Comparison of ENCODE assay signal across 12 mouse cellular contexts in the genomic region with DNA sequence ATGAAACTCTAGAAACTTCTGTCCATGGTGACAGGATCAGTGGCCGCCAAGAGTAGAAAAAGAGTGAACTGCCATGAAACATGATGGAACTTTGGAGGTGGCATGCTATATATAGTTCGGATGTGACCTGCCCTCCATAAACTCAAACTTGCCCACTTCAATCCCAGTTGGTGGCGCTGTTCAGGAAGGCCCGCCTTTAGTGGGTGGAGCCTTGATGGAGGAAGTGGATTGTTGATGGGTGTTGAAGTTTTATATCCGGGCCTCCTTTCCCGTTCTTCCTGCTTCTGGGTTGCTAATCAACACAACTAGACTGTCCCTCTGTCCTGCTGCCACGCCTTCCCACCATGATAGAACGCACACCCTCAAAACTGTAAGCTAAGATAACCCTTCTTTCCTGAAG. TPM values are rescaled to one million over a fixed set of nuclear protein-coding genes. Genes with fewer than 3 reads are reported as not detected.
A peak's percentile ranks its signal among the peaks of the same experiment; 100 is the strongest.
DNase-seq lines count a peak whose midpoint lies in the region; ATAC-seq and TF ChIP-seq lines count a peak whose summit lies in the region.
"Had no signal": no experiment of that assay in that cellular context is flagged by ENCODE, and none has a peak within 500 bp of the region (broad histone marks: within the 10 kb centered on the region; RNA-seq: fewer than 3 reads in every experiment).

No protein-coding gene starts in this region.

- no peak for TF ChIP-seq EP300 in CH12.LX (IDR thresholded peaks at IDR 0.05; ENCODE audit: low read length)

- 41% methylated on average over 8 of the region's 8 CpGs for WGBS in kidney, embryonic 15.5 days
- 34% methylated on average over 8 of the region's 8 CpGs for WGBS in lung, embryonic 14.5 days

- peak; percentile 61 for TF ChIP-seq POLR2A in CH12.LX (IDR thresholded peaks at IDR 0.05; ENCODE audit: low read depth, low read length)

- no peak overlapping the region for H3K4me3 ChIP-seq in kidney, embryonic 15.5 days (replicated peaks)
- H3K4me3 ChIP-seq in CH12.LX (replicated peaks in 1 of 3; ENCODE audit: low read depth in 2 of 3, low read length in 2 of 3, poor library complexity in 1 of 3): peak overlapping the region in 2 of 3 experiments; percentile 49 to 62
- H3K4me3 ChIP-seq in lung, embryonic 14.5 days (ENCODE audit: low read depth, low read length): no peak overlapping the region
- H3K4me3 ChIP-seq: limb, embryonic 12.5 days had no signal

- H3K9ac ChIP-seq in kidney, embryonic 15.5 days: no peak overlapping the region
- no peak overlapping the region; the same call in 1 of the 2 replicates for H3K9ac ChIP-seq in CH12.LX (ENCODE audit: insufficient read depth, low read depth)
- no peak overlapping the region for H3K9ac ChIP-seq in lung, embryonic 14.5 days

- no peak overlapping the region for H3K4me2 ChIP-seq in kidney, embryonic 15.5 days
- H3K4me2 ChIP-seq in CH12.LX (ENCODE audit: insufficient read depth, low read depth, poor library complexity, severe bottlenecking): peak overlapping the region; percentile 52; the same call in 1 of the 2 replicates
- H3K4me2 ChIP-seq in lung, embryonic 14.5 days: no peak overlapping the region
- H3K4me2 ChIP-seq: limb, embryonic 12.5 days had no signal

- no peak for ATAC-seq in kidney, embryonic 15.5 days (replicated peaks; ENCODE audit: low FRiP score)
- ATAC-seq in lung, embryonic 14.5 days (ENCODE audit: insufficient read depth): no peak

- dilution Hi-C loops in CH12.LX (cut with MboI; ENCODE audit: extremely low pct_ligation_motif_present, extremely low pct_unique_long_range_greater_than_20kb, low sequenced_read_pairs): no loop called here

- peaks cover 6% of the 10 kb centered on the region for H3K4me1 ChIP-seq in kidney, embryonic 15.5 days
- H3K4me1 ChIP-seq in CH12.LX (ENCODE audit: control insufficient read depth in 1 of 2, insufficient read depth in 2 of 2): peaks cover 3 to 16% of the 10 kb centered on the region in 2 experiments; a peak in 2 of 4 replicates
- no peaks in the 10 kb centered on the region for H3K4me1 ChIP-seq in lung, embryonic 14.5 days (ENCODE audit: insufficient read depth)

- no peak overlapping the region for H3K27ac ChIP-seq in kidney, embryonic 15.5 days
- no peak overlapping the region for H3K27ac ChIP-seq in CH12.LX (ENCODE audit: insufficient read depth, low read depth)
- H3K27ac ChIP-seq in lung, embryonic 14.5 days (ENCODE audit: low read depth): no peak overlapping the region
- H3K27ac ChIP-seq: embryonic facial prominence, embryonic 10.5 days; limb, embryonic 12.5 days had no signal

- peak in 1 of 2 experiments; percentile 63; a peak in 2 of 4 replicates for TF ChIP-seq CTCF in CH12.LX (conservative IDR thresholded peaks at IDR 0.05 in 1 of 2, IDR thresholded peaks at IDR 0.05 in 1 of 2; ENCODE audit: low read depth in 2 of 2, low read length in 2 of 2)
- TF ChIP-seq CTCF in lung, embryonic 14.5 days (IDR thresholded peaks at IDR 0.05; ENCODE audit: low read depth): peak; percentile 41; the same call in 1 of the 2 replicates

- no peaks in the 10 kb centered on the region for H3K79me2 ChIP-seq in CH12.LX (replicated peaks; ENCODE audit: control insufficient read depth, extremely low read depth, insufficient read depth, poor library complexity, severe bottlenecking)

- in situ Hi-C loops in CH12.LX (cut with MboI; ENCODE audit: low pct_ligation_motif_present, low pct_unique_long_range_greater_than_20kb, low sequenced_read_pairs): loop anchor here (5.0 kb wide), 1 partner anchor 78 kb away; no protein-coding TSS in a partner anchor

- intact Hi-C loops in left cerebral cortex, postnatal 36 days (cut with DNase I): loop anchor here (5.0 kb wide), 1 partner anchor 253 kb away; no protein-coding TSS in a partner anchor

- peaks cover 48% of the 10 kb centered on the region for H3K27me3 ChIP-seq in kidney, embryonic 15.5 days
- peaks cover 12% of the 10 kb centered on the region for H3K27me3 ChIP-seq in CH12.LX (replicated peaks)
- H3K27me3 ChIP-seq in lung, embryonic 14.5 days (ENCODE audit: insufficient read depth, low read length): peaks cover 13% of the 10 kb centered on the region

- no peak for TF ChIP-seq RAD21 in CH12.LX (IDR thresholded peaks at IDR 0.05; ENCODE audit: low read depth, low read length)

- DNase-seq in kidney, postnatal 10 days: peak; percentile 33
- peak; percentile 94 for DNase-seq in CH12.LX (ENCODE audit: extremely low read depth)
- DNase-seq in R1 (ENCODE audit: low read depth, low spot score): peak; percentile 94
- peak; percentile 49 for DNase-seq in lung, embryonic 14.5 days
- no peak for DNase-seq in left cerebral cortex, postnatal 36 days (ENCODE audit: low spot score in 2 of 2)
- no peak for DNase-seq in left cerebral cortex, adult 18-20 months (ENCODE audit: low spot score in 2 of 2)
- DNase-seq in adrenal gland, adult 8-10 months: no peak
- DNase-seq: adrenal gland, postnatal 10 days; right cerebral cortex, postnatal 4 days had no signal

- no peaks in the 10 kb centered on the region for H3K9me3 ChIP-seq in kidney, embryonic 15.5 days (replicated peaks)
- no peaks in the 10 kb centered on the region for H3K9me3 ChIP-seq in CH12.LX (replicated peaks; ENCODE audit: low read length)
- H3K9me3 ChIP-seq in lung, embryonic 14.5 days (ENCODE audit: low read depth, low read length): no peaks in the 10 kb centered on the region
- H3K9me3 ChIP-seq: embryonic facial prominence, embryonic 10.5 days; limb, embryonic 12.5 days had no signal

- H3K36me3 ChIP-seq in kidney, embryonic 15.5 days: no peaks in the 10 kb centered on the region
- no peaks in the 10 kb centered on the region for H3K36me3 ChIP-seq in CH12.LX (replicated peaks in 1 of 2; ENCODE audit: control insufficient read depth in 1 of 2, insufficient read depth in 1 of 2, low read length in 1 of 2)
- H3K36me3 ChIP-seq in lung, embryonic 14.5 days (ENCODE audit: insufficient read depth): no peaks in the 10 kb centered on the region
- H3K36me3 ChIP-seq: embryonic facial prominence, embryonic 10.5 days; limb, embryonic 12.5 days had no signal

TF ChIP-seq in CH12.LX, 34 proteins besides CTCF, POLR2A, EP300 and RAD21 (continues in another document):
- TF ChIP-seq ETS1 (conservative IDR thresholded peaks at IDR 0.05; ENCODE audit: low read depth, low read length) (no peak), JUN (IDR thresholded peaks at IDR 0.05; ENCODE audit: insufficient read depth, low read depth, low read length) (no peak), E2F4 (IDR thresholded peaks at IDR 0.05; ENCODE audit: insufficient replicate concordance, low read depth, low read length) (no peak), PAX5 (IDR thresholded peaks at IDR 0.05; ENCODE audit: low read length) (no peak), USF1 (IDR thresholded peaks at IDR 0.05; ENCODE audit: low read depth, low read length) (no peak), CHD1 (IDR thresholded peaks at IDR 0.05; ENCODE audit: low read depth, low read length) (no peak), MEF2A (IDR thresholded peaks at IDR 0.05; ENCODE audit: borderline replicate concordance, low read depth, low read length) (peak; percentile 88), CHD2 (IDR thresholded peaks at IDR 0.05; ENCODE audit: low read length) (no peak), NELFE (IDR thresholded peaks at IDR 0.05; ENCODE audit: low read depth, low read length) (peak; percentile 29), ZC3H11A (IDR thresholded peaks at IDR 0.05; ENCODE audit: low read depth, low read length) (no peak), TCF12 (IDR thresholded peaks at IDR 0.05; ENCODE audit: low read depth, low read length) (peak; percentile 44; the same call in 1 of the 2 replicates), RCOR1 (conservative IDR thresholded peaks at IDR 0.05; ENCODE audit: low read depth, low read length) (no peak), ELF1 (IDR thresholded peaks at IDR 0.05; ENCODE audit: low read depth, low read length) (peak; percentile 90), NRF1 (IDR thresholded peaks at IDR 0.05; ENCODE audit: low read depth, low read length) (no peak), IRF4 (IDR thresholded peaks at IDR 0.05; ENCODE audit: low read depth, low read length) (no peak; the same call in 1 of the 2 replicates), ZMIZ1 (IDR thresholded peaks at IDR 0.05; ENCODE audit: low read depth, low read length) (no peak), POLR2AphosphoS2 (IDR thresholded peaks at IDR 0.05; ENCODE audit: low read depth, low read length) (no peak), MXI1 (IDR thresholded peaks at IDR 0.05; ENCODE audit: low read depth, low read length) (0 out of 2 replicates have a peak, but pooled peaks have one; percentile 61), JUND (conservative IDR thresholded peaks at IDR 0.05; ENCODE audit: low read depth, low read length) (no peak), SIN3A (IDR thresholded peaks at IDR 0.05; ENCODE audit: low read length) (peak; percentile 70; the same call in 1 of the 2 replicates), GABPA (IDR thresholded peaks at IDR 0.05; ENCODE audit: insufficient replicate concordance, low read depth, low read length) (no peak), ZKSCAN1 (IDR thresholded peaks at IDR 0.05; ENCODE audit: borderline replicate concordance, low read depth, low read length) (no peak), UBTF (IDR thresholded peaks at IDR 0.05; ENCODE audit: low read depth, low read length) (no peak), ZNF384 (IDR thresholded peaks at IDR 0.05; ENCODE audit: low read depth, low read length) (no peak), USF2 (conservative IDR thresholded peaks at IDR 0.05; ENCODE audit: low read depth, low read length) (no peak)

RNA-seq across cellular contexts. Expression of gene Faah, which starts 32.8 kb away (rescaled TPM):
- 8.9 and 10.5 TPM in 2 replicates for polyA plus RNA-seq in kidney, embryonic 15.5 days (2015; fragmentation: Nextera tagmentation; extraction: Ambion mirVana)
- total RNA-seq in CH12.LX (2012; rRNA removed) (9.9 and 15.1 TPM in 2 replicates), CH12.LX (2014; rRNA removed) (3.4 and 3.5 TPM in 2 replicates)
- 12.1 and 13.3 TPM in 2 replicates for polyA plus RNA-seq in CH12.LX (2012; ENCODE audit: insufficient read length, low read depth)
- 6.3 and 8.0 TPM in 2 replicates for polyA plus RNA-seq in lung, embryonic 14.5 days (2014; fragmentation: Nextera tagmentation; extraction: Ambion mirVana)
- total RNA-seq in left cerebral cortex, postnatal 36 days (2021): 10 to 100 TPM; 93.9 to 96.0 TPM
- total RNA-seq in left cerebral cortex, adult 18-20 months (2021): 100 to 1,000 TPM in 1 of 2 experiments, 10 to 100 TPM in 1; 85.2 to 101 TPM
- 10 to 100 TPM in 1 of 4 experiments, 1 to 10 TPM in 3; 4.1 to 10.5 (median 6.0) TPM for total RNA-seq in adrenal gland, adult 8-10 months (2022)

RNA-seq across cellular contexts. Expression of gene Dmbx1, which starts 45.2 kb away (rescaled TPM):
- polyA plus RNA-seq in kidney, embryonic 15.5 days (2015; fragmentation: Nextera tagmentation; extraction: Ambion mirVana): not detected in 2 replicates
- total RNA-seq in CH12.LX (2012; rRNA removed): not detected in 2 replicates
- total RNA-seq in CH12.LX (2014; rRNA removed): not detected in 2 replicates
- not detected in 2 replicates for polyA plus RNA-seq in CH12.LX (2012; ENCODE audit: insufficient read length, low read depth)
- not detected in 2 replicates for polyA plus RNA-seq in lung, embryonic 14.5 days (2014; fragmentation: Nextera tagmentation; extraction: Ambion mirVana)
- total RNA-seq in left cerebral cortex, postnatal 36 days (2021): not detected
- total RNA-seq in left cerebral cortex, adult 18-20 months (2021): not detected
- not detected for total RNA-seq in adrenal gland, adult 8-10 months (2022)
- total RNA-seq: adrenal gland, postnatal 10 days had no signal

Comparison
In these comparisons a context has a peak if more than half of its experiments do, and no peak if none do; other contexts are left out.
1. DNase-seq: peak in kidney, postnatal 10 days (single experiment), CH12.LX (single experiment), R1 (single experiment) and lung, embryonic 14.5 days (single experiment); none in left cerebral cortex, postnatal 36 days (0 of 2), left cerebral cortex, adult 18-20 months (0 of 2) and adrenal gland, adult 8-10 months (single experiment).
2. H3K4me3 ChIP-seq: peak in CH12.LX (2 of 3); none in kidney, embryonic 15.5 days (single experiment) and lung, embryonic 14.5 days (single experiment).
3. RNA of gene Faah, which starts 32.8 kb away (total RNA-seq): 85.2 to 101 TPM in left cerebral cortex, adult 18-20 months and 93.9 to 96.0 TPM in left cerebral cortex, postnatal 36 days; 3.4 to 15.1 TPM in CH12.LX and 4.1 to 10.5 TPM in adrenal gland, adult 8-10 months; every median in the first group is over 4 times any median in the second.